Mouse (Mus musculus) heart, embryonic 14.5 days (tissue): ENCODE data around the gene Psen2. TPM values are rescaled to one million over a fixed set of nuclear protein-coding genes. Genes with fewer than 3 reads are reported as not detected.

Source experiments
- ATAC-seq: fragments of 200-750 bp; cut with Nextera tagmentation; 2 replicates; pipeline ENCODE4 v1.8.0; 2017; ENCODE audit warnings: low read depth, moderate TSS enrichment; ENCODE audit not compliant: insufficient number of reproducible peaks, insufficient read depth, low FRiP score
- H3K27ac ChIP-seq, 2 experiments: fragments of 200-500 bp in 1 of 2; fragments of 300-500 bp in 1 of 2; sonication (generic) in 1 of 2; replicated peaks in 1 of 2; 2 replicates each; pipeline ENCODE4 v1.5.1; 2012 to 2014; ENCODE audit warnings: low read depth in 2 of 2, low read length in 2 of 2, control low read depth in 1 of 2, mild to moderate bottlenecking in 1 of 2, mixed read lengths in 1 of 2; ENCODE audit not compliant: control insufficient read depth in 1 of 2, insufficient read depth in 1 of 2
- H3K27me3 ChIP-seq: fragments of 300-500 bp; sonication (generic); 2 replicates; pipeline ENCODE4 v1.6.1; 2014; ENCODE audit warnings: mild to moderate bottlenecking, low read length, control low read depth; ENCODE audit not compliant: control insufficient read depth, insufficient read depth
- H3K36me3 ChIP-seq: fragments of 300-500 bp; sonication (generic); 2 replicates; pipeline ENCODE4 v1.6.1; 2014; ENCODE audit warnings: mild to moderate bottlenecking, control low read depth, low read length, mixed read lengths; ENCODE audit not compliant: control insufficient read depth, insufficient read depth
- H3K4me1 ChIP-seq, 2 experiments: fragments of 200-500 bp in 1 of 2; fragments of 300-500 bp in 1 of 2; sonication (generic) in 1 of 2; 2 replicates each; pipeline ENCODE4 v1.6.1; 2012 to 2014; ENCODE audit warnings: low read length in 2 of 2, control low read depth in 1 of 2, mixed read lengths in 1 of 2; ENCODE audit not compliant: control insufficient read depth in 2 of 2, insufficient read depth in 2 of 2
- H3K4me2 ChIP-seq: fragments of 300-500 bp; sonication (generic); 2 replicates; pipeline ENCODE4 v1.6.1; 2014; ENCODE audit warnings: mild to moderate bottlenecking, low read length
- H3K4me3 ChIP-seq, 2 experiments: fragments of 200-500 bp in 1 of 2; fragments of 300-500 bp in 1 of 2; sonication (generic) in 1 of 2; 2 replicates each; pipeline ENCODE4 v1.5.1; 2012 to 2014; ENCODE audit warnings: low read length in 2 of 2, mild to moderate bottlenecking in 2 of 2, control low read depth in 1 of 2, low read depth in 1 of 2, moderate library complexity in 1 of 2; ENCODE audit not compliant: control insufficient read depth in 1 of 2, insufficient read depth in 1 of 2
- H3K9ac ChIP-seq: fragments of 300-500 bp; sonication (generic); 2 replicates; pipeline ENCODE4 v1.6.1; 2014; ENCODE audit warnings: mild to moderate bottlenecking, low read length
- H3K9me3 ChIP-seq: fragments of 300-500 bp; sonication (generic); 2 replicates; pipeline ENCODE4 v1.6.1; 2016; ENCODE audit warnings: low read length, control low read depth; ENCODE audit not compliant: control insufficient read depth
- WGBS: fragments of 180-500 bp; shearing (Covaris S2); extraction: QIAGEN DNeasy Blood & Tissue Kit; methylation state at CpG from one replicate; pipeline ENCODE4 v1.1.7; 2014; 5-methylcytosine and 5-hydroxymethylcytosine counted together
- polyA plus RNA-seq: library from polyadenylated mRNA; unstranded; fragments of >200 nt; fragmentation: Nextera tagmentation; extraction: Ambion mirVana; gene quantifications from 2 replicates; pipeline ENCODE4 v1.2.1, GENCODE M21; 2014

Gene Psen2
- polyA plus RNA-seq, 1 experiment from 2014 or later: 14.7 TPM

DNA sequence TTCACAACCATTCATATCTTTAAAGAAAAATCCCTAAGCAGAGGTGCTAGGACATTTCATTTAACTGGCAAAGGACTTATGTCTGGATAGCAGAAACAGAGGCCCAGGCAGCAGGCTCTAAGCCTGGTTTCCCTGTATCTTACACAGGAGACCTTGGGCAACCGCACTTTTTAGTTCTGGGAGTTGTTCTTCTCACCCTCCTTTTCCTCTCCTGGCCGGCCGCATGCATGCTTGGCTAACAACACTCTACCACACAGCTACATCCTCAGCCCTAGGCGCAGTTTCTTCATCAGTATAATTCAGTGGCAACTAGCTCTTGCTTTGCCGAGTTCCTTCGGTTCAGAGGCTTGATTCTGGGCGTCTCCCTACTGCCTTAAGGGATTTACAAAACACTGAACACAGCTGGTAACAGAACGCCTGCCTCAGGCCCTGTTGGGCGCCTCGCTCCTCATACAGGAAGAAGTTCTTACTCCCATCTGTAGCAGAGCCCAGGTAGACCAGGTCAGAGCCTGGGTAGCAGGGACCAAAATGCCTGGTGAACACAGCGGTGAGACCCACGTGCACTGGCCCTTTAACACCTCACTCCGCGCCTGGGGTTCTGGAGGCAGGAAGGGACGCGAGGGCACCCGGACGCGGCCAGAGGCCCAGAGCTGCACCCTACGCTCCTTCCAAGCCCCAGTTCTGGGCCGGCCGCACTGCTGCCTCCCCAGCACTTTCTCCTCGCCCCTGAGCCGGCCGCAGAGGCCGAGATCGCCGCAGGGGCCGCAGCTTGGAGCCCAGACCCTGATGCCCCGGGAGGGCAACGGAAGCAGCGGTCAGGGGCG, 7.7 kb downstream of the Psen2 start:
- peak; percentile 44 for ATAC-seq
- 3% methylated on average over 27 of the region's 33 CpGs for WGBS

GRCm38 (mm10) chr1:180254316-180254715, 8.9 kb downstream of the Psen2 start:
- WGBS: 79% methylated on average over 5 of the region's 5 CpGs
- H3K4me2 ChIP-seq: no peak overlapping the region

More for the DNA sequence above, 7.7 kb downstream of the Psen2 start:
- Histone ChIP-seq H3K9me3 (no peaks in the 10 kb centered on the region), H3K4me1 (peaks cover 14 to 25% of the 10 kb centered on the region in 2 experiments), H3K9ac (peak overlapping the region; percentile 88), H3K4me2 (peak overlapping the region; percentile 91), H3K36me3 (no peaks in the 10 kb centered on the region), H3K27me3 (no peaks in the 10 kb centered on the region), H3K4me3 (peak overlapping the region; percentile 63 to 78), H3K27ac (peak overlapping the region in 1 of 2 experiments; percentile 73; a peak in 2 of 4 replicates)

GRCm38 (mm10) chr1:180252656-180253190, 10.5 kb downstream of the Psen2 start:
- H3K4me1 ChIP-seq: peaks cover 33 to 51% of the 10 kb centered on the region in 2 experiments
- H3K4me2 ChIP-seq: no peak overlapping the region
- H3K9me3 ChIP-seq: no peaks in the 10 kb centered on the region
- H3K4me3 ChIP-seq: no peak overlapping the region
- WGBS: 87% methylated on average over 11 of the region's 11 CpGs
- no peaks in the 10 kb centered on the region for H3K36me3 ChIP-seq
- H3K9ac ChIP-seq: no peak overlapping the region
- H3K27ac ChIP-seq: no peak overlapping the region
- no peak for ATAC-seq
- no peaks in the 10 kb centered on the region for H3K27me3 ChIP-seq

More at GRCm38 (mm10) chr1:180254316-180254715, 8.9 kb downstream of the Psen2 start:
- Histone ChIP-seq H3K4me1 (peaks cover 25 to 37% of the 10 kb centered on the region in 2 experiments), H3K9ac (no peak overlapping the region), H3K4me3 (no peak overlapping the region), H3K9me3 (no peaks in the 10 kb centered on the region), H3K36me3 (no peaks in the 10 kb centered on the region), H3K27ac (no peak overlapping the region), H3K27me3 (no peaks in the 10 kb centered on the region)
- ATAC-seq: no peak

DNA sequence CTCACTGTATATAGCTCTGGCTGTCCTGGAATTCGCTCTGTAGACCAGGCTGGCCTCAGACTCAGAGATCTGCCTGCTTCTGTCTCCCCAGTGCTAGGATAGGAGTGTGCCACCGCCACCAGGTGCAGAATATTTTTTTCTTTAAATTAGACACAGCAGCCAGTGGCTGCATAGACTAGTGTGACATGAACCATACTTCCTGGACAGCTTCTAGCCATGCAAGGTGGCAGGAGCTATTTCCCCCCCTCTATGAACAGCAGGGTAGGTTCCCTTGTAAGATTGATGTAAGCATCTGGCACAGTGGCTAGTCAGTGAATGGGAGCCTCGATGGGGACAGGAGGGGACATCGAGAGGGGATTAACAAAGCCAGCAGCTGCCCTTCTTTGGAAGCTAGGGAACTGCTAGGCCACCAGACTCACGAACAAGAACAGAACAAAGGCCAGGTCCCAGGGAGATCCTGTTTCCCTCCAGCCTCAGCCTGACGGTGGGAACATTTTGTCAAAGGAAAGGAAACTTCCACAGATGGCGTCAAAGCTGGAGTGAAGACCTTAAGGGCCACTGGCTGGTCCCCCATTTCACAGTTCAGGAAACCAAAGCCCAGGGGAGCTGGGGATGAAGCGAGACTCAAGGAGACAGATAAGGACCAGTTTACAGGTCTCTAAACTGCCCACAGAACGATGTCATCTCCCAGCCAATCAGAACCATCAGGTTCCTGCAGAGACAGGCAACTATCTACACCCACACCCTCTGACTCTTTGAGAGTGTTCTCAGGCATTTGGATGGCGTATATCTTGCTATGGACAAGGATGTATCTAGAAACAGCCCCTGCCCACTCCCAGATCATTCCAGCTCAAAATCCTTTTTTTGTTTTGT, 11.8 kb downstream of the Psen2 start:
- 56% methylated on average over 10 of the region's 10 CpGs for WGBS
- ATAC-seq: no peak
- Histone ChIP-seq H3K4me3 (no peak overlapping the region), H3K4me2 (no peak overlapping the region), H3K27ac (peak overlapping the region in 1 of 2 experiments; percentile 77; a peak in 1 of 4 replicates), H3K27me3 (no peaks in the 10 kb centered on the region), H3K4me1 (peaks cover 38 to 56% of the 10 kb centered on the region in 2 experiments), H3K9me3 (no peaks in the 10 kb centered on the region), H3K9ac (no peak overlapping the region), H3K36me3 (no peaks in the 10 kb centered on the region)

DNA sequence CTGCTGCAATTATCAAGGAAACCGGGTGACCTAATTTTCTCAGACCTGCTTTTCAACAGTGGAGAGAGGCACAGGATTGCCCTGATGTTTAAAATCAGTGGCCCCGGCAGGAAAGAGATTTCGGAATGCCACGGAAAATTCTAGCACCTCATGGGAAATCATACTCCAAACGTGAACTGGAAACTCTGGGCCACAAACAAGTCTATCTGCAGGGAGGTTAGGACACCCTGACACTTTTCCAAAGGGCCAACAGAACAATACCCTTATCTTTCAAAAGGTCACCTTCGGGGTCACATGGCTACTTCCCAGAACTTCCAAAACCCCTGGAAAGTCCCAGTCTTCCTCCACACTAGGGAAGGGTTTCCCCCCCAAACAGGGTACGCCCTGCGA, 12.8 kb downstream of the Psen2 start:
- peak overlapping the region; percentile 38; the same call in 1 of the 2 replicates for H3K9ac ChIP-seq
- peaks cover 36 to 59% of the 10 kb centered on the region in 2 experiments for H3K4me1 ChIP-seq
- 34% methylated on average over 8 of the region's 8 CpGs for WGBS
- H3K4me2 ChIP-seq: peak overlapping the region; percentile 53
- H3K4me3 ChIP-seq: no peak overlapping the region
- 0 out of 2 replicates have a peak, but pooled peaks have one; percentile 17 for ATAC-seq
- no peaks in the 10 kb centered on the region for H3K27me3 ChIP-seq
- no peaks in the 10 kb centered on the region for H3K9me3 ChIP-seq
- H3K27ac ChIP-seq: peak overlapping the region; percentile 60 to 77
- no peaks in the 10 kb centered on the region for H3K36me3 ChIP-seq

DNA sequence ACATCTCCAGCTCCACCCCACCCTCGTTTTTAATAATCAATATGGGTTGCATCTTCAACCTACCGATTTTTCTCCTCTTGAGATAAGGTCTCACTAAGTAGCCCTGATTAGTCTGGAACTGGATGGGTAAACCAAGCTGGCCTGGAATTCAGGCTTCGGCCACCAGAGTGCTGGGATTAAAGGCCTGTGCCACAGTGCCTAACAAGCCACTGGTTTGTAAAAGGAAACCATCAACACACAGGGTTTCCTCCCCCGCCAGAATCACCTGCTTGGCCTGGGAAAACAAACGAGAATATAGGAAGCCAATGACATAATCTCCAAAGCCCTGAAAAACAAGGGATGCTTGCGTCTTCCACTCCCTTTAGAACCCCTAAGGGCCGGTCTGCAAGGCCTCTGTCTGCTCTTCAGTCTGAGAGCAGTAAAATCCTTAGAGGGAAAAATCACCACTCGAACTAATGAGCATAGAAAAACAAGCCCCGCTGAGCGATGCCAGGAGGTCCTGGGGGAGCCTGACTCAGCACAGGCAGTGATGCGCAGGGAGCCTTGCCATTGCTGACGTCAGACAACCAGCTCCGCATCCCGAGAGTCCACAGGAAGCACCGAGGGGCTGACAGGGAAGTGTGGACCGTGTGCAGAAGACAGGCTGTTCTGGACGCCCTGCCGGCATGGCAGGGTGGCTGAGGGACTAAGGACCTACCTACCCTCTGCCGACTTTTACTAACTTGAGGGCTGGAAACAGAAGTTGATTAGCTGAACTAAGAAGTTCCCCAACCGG, 13.4 kb downstream of the Psen2 start:
- peak; percentile 41 for ATAC-seq
- Histone ChIP-seq H3K4me2 (peak overlapping the region; percentile 53), H3K27ac (peak overlapping the region; percentile 60 to 77), H3K9ac (peak overlapping the region; percentile 38), H3K4me3 (0 out of 4 replicates have a peak overlapping the region, but pooled peaks of 1 of the 2 experiments have one; percentile 0), H3K9me3 (no peaks in the 10 kb centered on the region), H3K4me1 (peaks cover 33 to 53% of the 10 kb centered on the region in 2 experiments), H3K36me3 (no peaks in the 10 kb centered on the region), H3K27me3 (no peaks in the 10 kb centered on the region)
- WGBS: 19% methylated on average over 20 of the region's 20 CpGs
